Mouse (Mus musculus): ENCODE measurements around the gene Cnr2. TPM values are rescaled to one million over a fixed set of nuclear protein-coding genes. Genes with fewer than 3 reads are reported as not detected.

Gene Cnr2
- total RNA-seq, 1 experiment, result 0.04 TPM

- in situ Hi-C loops (cut with MboI; ENCODE audit: low sequenced_read_pairs in 2 of 2, unreplicated experiment in 2 of 2), result no loop called here
- H3K4me3 ChIP-seq (ENCODE audit: insufficient read depth in 1 of 2, low read depth in 1 of 2, low read length in 2 of 2, poor library complexity in 1 of 2, severe bottlenecking in 1 of 2), result no peak overlapping the region
- peaks cover 1 to 6% of the 10 kb centered on the region in 2 experiments; a peak in 1 of 4 replicates for H3K4me1 ChIP-seq (ENCODE audit: control insufficient read depth in 2 of 2, insufficient read depth in 2 of 2, low read length in 2 of 2, poor library complexity in 1 of 2)
Observed at GRCm38 (mm10) chr4:135966283-135966682, 71.1 kb downstream of the Cnr2 start.

GRCm38 (mm10) chr4:135967086-135967760, 72.0 kb downstream of the Cnr2 start:
- H3K4me3 ChIP-seq (ENCODE audit: insufficient read depth in 1 of 2, low read depth in 1 of 2, low read length in 2 of 2, poor library complexity in 1 of 2, severe bottlenecking in 1 of 2), result no peak overlapping the region
- in situ Hi-C loops (cut with MboI; ENCODE audit: low sequenced_read_pairs in 2 of 2, unreplicated experiment in 2 of 2), result no loop called here
- H3K36me3 ChIP-seq (ENCODE audit: control insufficient read depth, insufficient read depth, low read length, poor library complexity, severe bottlenecking), result peaks cover 33% of the 10 kb centered on the region
- H3K9ac ChIP-seq (ENCODE audit: insufficient read depth, low read depth, low read length, poor library complexity, severe bottlenecking), result no peak overlapping the region
- H3K27ac ChIP-seq (ENCODE audit: insufficient read depth, low read depth, low read length, poor library complexity, severe bottlenecking), result no peak overlapping the region
- H3K4me1 ChIP-seq (ENCODE audit: control insufficient read depth in 2 of 2, insufficient read depth in 2 of 2, low read length in 2 of 2, poor library complexity in 1 of 2), result peaks cover 3 to 9% of the 10 kb centered on the region in 2 experiments; a peak in 1 of 4 replicates
- TF ChIP-seq HCFC1 (IDR thresholded peaks at IDR 0.05; ENCODE audit: borderline replicate concordance, insufficient read depth, low read length) (no peak), CHD2 (IDR thresholded peaks at IDR 0.05; ENCODE audit: low read depth, low read length) (no peak), ZC3H11A (IDR thresholded peaks at IDR 0.05; ENCODE audit: borderline replicate concordance, low read depth, low read length) (no peak), MAFK (IDR thresholded peaks at IDR 0.05; ENCODE audit: insufficient read depth, low read depth, low read length) (no peak)
- no peaks in the 10 kb centered on the region for H3K9me3 ChIP-seq (ENCODE audit: control insufficient read depth, insufficient read depth, low read depth, low read length)
- DNase-seq (ENCODE audit: low read depth, low spot score), result no peak

More at GRCm38 (mm10) chr4:135966283-135966682, 71.1 kb downstream of the Cnr2 start:
- Histone ChIP-seq H3K36me3 (ENCODE audit: control insufficient read depth, insufficient read depth, low read length, poor library complexity, severe bottlenecking) (peaks cover 33% of the 10 kb centered on the region), H3K9ac (ENCODE audit: insufficient read depth, low read depth, low read length, poor library complexity, severe bottlenecking) (no peak overlapping the region), H3K9me3 (ENCODE audit: control insufficient read depth, insufficient read depth, low read depth, low read length) (no peaks in the 10 kb centered on the region), H3K27ac (ENCODE audit: insufficient read depth, low read depth, low read length, poor library complexity, severe bottlenecking) (no peak overlapping the region)
- DNase-seq (ENCODE audit: low read depth, low spot score), result no peak
- TF ChIP-seq MAFK (IDR thresholded peaks at IDR 0.05; ENCODE audit: insufficient read depth, low read depth, low read length), result no peak

- no peak overlapping the region for H3K27ac ChIP-seq (ENCODE audit: insufficient read depth, low read depth, low read length, poor library complexity, severe bottlenecking)
- TF ChIP-seq MAFK (IDR thresholded peaks at IDR 0.05; ENCODE audit: insufficient read depth, low read depth, low read length), result no peak
- no peak for TF ChIP-seq CHD2 (IDR thresholded peaks at IDR 0.05; ENCODE audit: low read depth, low read length)
- TF ChIP-seq HCFC1 (IDR thresholded peaks at IDR 0.05; ENCODE audit: borderline replicate concordance, insufficient read depth, low read length), result no peak
- no peak for TF ChIP-seq ZC3H11A (IDR thresholded peaks at IDR 0.05; ENCODE audit: borderline replicate concordance, low read depth, low read length)
- no peak for TF ChIP-seq ZNF384 (IDR thresholded peaks at IDR 0.05; ENCODE audit: low read depth, low read length)
- peaks cover 3 to 9% of the 10 kb centered on the region in 2 experiments; a peak in 1 of 4 replicates for H3K4me1 ChIP-seq (ENCODE audit: control insufficient read depth in 2 of 2, insufficient read depth in 2 of 2, low read length in 2 of 2, poor library complexity in 1 of 2)
- no peak overlapping the region for H3K4me3 ChIP-seq (ENCODE audit: insufficient read depth in 1 of 2, low read depth in 1 of 2, low read length in 2 of 2, poor library complexity in 1 of 2, severe bottlenecking in 1 of 2)
- DNase-seq (ENCODE audit: low read depth, low spot score), result no peak
- H3K9me3 ChIP-seq (ENCODE audit: control insufficient read depth, insufficient read depth, low read depth, low read length), result no peaks in the 10 kb centered on the region
- H3K36me3 ChIP-seq (ENCODE audit: control insufficient read depth, insufficient read depth, low read length, poor library complexity, severe bottlenecking), result peaks cover 33% of the 10 kb centered on the region
- no peak overlapping the region; the same call in 1 of the 2 replicates for H3K9ac ChIP-seq (ENCODE audit: insufficient read depth, low read depth, low read length, poor library complexity, severe bottlenecking)
- in situ Hi-C loops (cut with MboI; ENCODE audit: low sequenced_read_pairs in 2 of 2, unreplicated experiment in 2 of 2), result no loop called here
Observed at GRCm38 (mm10) chr4:135968271-135968869, 73.2 kb downstream of the Cnr2 start.

GRCm38 (mm10) chr4:135969070-135969750, 74.0 kb downstream of the Cnr2 start:
- Histone ChIP-seq H3K4me1 (ENCODE audit: control insufficient read depth in 2 of 2, insufficient read depth in 2 of 2, low read length in 2 of 2, poor library complexity in 1 of 2) (peaks cover 3 to 9% of the 10 kb centered on the region in 2 experiments; a peak in 1 of 4 replicates), H3K36me3 (ENCODE audit: control insufficient read depth, insufficient read depth, low read length, poor library complexity, severe bottlenecking) (peaks cover 33% of the 10 kb centered on the region), H3K9ac (ENCODE audit: insufficient read depth, low read depth, low read length, poor library complexity, severe bottlenecking) (no peak overlapping the region), H3K27ac (ENCODE audit: insufficient read depth, low read depth, low read length, poor library complexity, severe bottlenecking) (no peak overlapping the region), H3K9me3 (ENCODE audit: control insufficient read depth, insufficient read depth, low read depth, low read length) (no peaks in the 10 kb centered on the region), H3K4me3 (ENCODE audit: insufficient read depth in 1 of 2, low read depth in 1 of 2, low read length in 2 of 2, poor library complexity in 1 of 2, severe bottlenecking in 1 of 2) (no peak overlapping the region)
- TF ChIP-seq MAFK (IDR thresholded peaks at IDR 0.05; ENCODE audit: insufficient read depth, low read depth, low read length) (no peak), CHD2 (IDR thresholded peaks at IDR 0.05; ENCODE audit: low read depth, low read length) (no peak), ZC3H11A (IDR thresholded peaks at IDR 0.05; ENCODE audit: borderline replicate concordance, low read depth, low read length) (no peak), HCFC1 (IDR thresholded peaks at IDR 0.05; ENCODE audit: borderline replicate concordance, insufficient read depth, low read length) (no peak), ZNF384 (IDR thresholded peaks at IDR 0.05; ENCODE audit: low read depth, low read length) (no peak)
- in situ Hi-C loops (cut with MboI; ENCODE audit: low sequenced_read_pairs in 2 of 2, unreplicated experiment in 2 of 2), result no loop called here
- DNase-seq (ENCODE audit: low read depth, low spot score), result no peak

Other genes starting within 250 kb of the Cnr2 start
- 3.3 and 6.2 TPM in 2 replicates for gene Ifnlr1, start 209.1 kb upstream of the Cnr2 start, total RNA-seq (2012; rRNA removed)
- gene Il22ra1, start 167.2 kb upstream of the Cnr2 start, total RNA-seq (2012; rRNA removed), result 0.36 and 0.37 TPM in 2 replicates
- gene Myom3, start 135.7 kb upstream of the Cnr2 start, total RNA-seq (2012; rRNA removed), result 0.85 and 0.95 TPM in 2 replicates
- gene Srsf10, start 39.6 kb upstream of the Cnr2 start, total RNA-seq (2012; rRNA removed), result 167 and 178 TPM in 2 replicates
- gene Pnrc2, start 21.5 kb upstream of the Cnr2 start, total RNA-seq (2012; rRNA removed), result 27.6 and 35.4 TPM in 2 replicates
- gene Fuca1, start 25.3 kb downstream of the Cnr2 start, total RNA-seq (2012; rRNA removed), result 69.8 and 124 TPM in 2 replicates
- gene Hmgcl, start 51.1 kb downstream of the Cnr2 start, total RNA-seq (2012; rRNA removed), result 15.6 and 17.4 TPM in 2 replicates
- 31.1 and 33.0 TPM in 2 replicates for gene Gale, start 68.3 kb downstream of the Cnr2 start, total RNA-seq (2012; rRNA removed)
- gene Lypla2, start 77.2 kb downstream of the Cnr2 start, total RNA-seq (2012; rRNA removed), result 23.8 and 33.0 TPM in 2 replicates
- 35.3 and 41.6 TPM in 2 replicates for gene Pithd1, start 91.9 kb downstream of the Cnr2 start, total RNA-seq (2012; rRNA removed)
- 14.0 and 21.4 TPM in 2 replicates for gene Eloa, start 126.4 kb downstream of the Cnr2 start, total RNA-seq (2012; rRNA removed)
- gene Rpl11, start 158.0 kb downstream of the Cnr2 start, total RNA-seq (2012; rRNA removed), result 1,283 and 1,442 TPM in 2 replicates
- 78.8 and 126 TPM in 2 replicates for gene Id3, start 248.1 kb downstream of the Cnr2 start, total RNA-seq (2012; rRNA removed)